Mouse (Mus musculus) kidney, adult 2 months (tissue): Measurements from ENCODE around the gene Mill2.

Experiments
- CTCF ChIP-seq: fragments of 200-500 bp; conservative IDR thresholded peaks from 2 replicates; pipeline ENCODE4 v1.5.1; 2011; ENCODE audit warnings: low read depth, mild to moderate bottlenecking, control low read depth, low read length, moderate library complexity, mixed read lengths; ENCODE audit not compliant: insufficient read depth, insufficient read length
- POLR2A ChIP-seq: fragments of 200-500 bp; IDR thresholded peaks from one replicate; pipeline ENCODE4 v1.6.1; 2011; ENCODE audit warnings: low read depth, low read length, control low read depth

DNA sequence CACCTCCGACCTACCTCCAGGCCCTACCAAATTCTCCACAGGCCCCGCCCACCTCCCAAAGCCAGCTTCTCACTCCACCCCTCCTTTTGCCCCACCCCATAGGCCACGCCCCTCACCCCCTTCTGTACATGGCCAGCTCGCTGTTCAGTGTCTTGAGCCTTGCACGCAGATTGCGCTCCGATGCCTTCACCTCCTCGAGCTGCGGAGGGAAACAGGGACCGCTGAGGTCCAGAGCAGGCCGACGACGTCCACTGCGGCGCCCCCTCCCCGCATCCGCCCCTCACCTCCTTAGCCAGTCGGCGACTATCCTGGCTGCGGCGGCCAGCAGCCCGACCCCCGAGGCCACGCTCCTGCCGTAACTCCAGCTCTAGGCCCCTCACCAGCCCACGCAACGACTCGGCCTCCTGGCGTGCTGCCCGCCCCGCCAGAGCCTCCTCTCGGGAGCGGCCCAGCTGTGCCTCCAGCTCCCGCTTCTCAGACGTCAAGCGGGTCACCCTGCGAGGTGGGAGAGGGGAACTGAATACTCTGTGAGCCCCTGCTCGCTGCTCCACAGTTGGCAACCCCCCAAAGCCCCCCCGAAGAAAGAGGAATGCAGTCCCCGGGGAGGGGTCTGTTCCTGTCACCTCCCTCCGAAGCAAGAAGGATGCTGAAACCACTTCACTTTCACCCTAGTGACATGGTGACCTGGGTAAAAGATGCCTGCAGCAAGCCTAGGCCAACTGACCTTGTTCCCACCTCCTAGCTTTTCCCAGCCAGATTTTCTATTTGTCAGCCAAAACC is 54.1 kb downstream of the Mill2 start:
- TF ChIP-seq CTCF (no peak), POLR2A (no peak)
